Mouse (Mus musculus) frontal cortex, postnatal 36 days (tissue): ENCODE results near the gene Akap7.
A peak's percentile ranks its signal among the peaks of the same experiment; 100 is the strongest.

Source experiments
- DNase-seq, 2 experiments: peaks; one replicate each; pipeline ENCODE4 v3.0.0; 2022; ENCODE audit warnings: low spot score in 2 of 2

The Akap7 gene

DNA sequence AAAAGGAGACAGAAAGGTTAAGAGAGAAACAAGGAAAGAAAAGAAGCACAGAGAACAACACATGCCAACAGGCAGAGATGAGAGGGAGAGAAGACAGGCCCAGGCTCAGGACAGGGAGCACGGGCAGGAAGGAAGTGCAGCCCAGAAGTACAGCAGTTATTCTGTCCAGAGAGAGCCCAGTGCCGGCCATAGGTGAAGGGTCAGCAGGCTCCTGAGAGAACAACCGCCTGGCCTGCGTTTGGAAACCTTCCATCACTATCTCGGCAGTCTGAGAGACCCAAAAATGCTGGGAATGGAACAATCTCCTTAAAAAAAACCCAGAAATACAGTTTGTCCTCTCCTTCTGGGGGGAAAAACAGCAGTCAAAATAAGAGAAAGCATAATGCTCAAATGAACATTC is 50.2 kb downstream of the Akap7 start:
- DNase-seq, result no peak

DNA sequence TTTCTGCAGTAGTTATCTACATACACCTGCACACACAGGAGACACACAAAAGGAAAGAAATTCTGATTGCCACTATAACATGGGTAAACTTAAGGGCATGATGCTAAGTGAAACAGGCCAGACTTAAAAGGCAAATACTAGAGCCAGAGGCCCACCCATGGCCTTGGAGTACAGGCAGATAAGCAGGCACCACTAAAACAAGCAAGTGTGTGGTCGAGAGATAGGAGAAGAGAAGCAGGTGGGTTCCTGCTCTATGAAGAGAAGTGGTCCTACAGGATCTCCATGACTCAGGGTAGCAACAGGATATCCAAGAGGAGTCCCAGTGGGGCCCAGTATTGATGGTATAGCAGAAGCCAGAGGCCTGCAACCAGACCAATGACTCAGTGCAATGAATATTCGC is 54.2 kb downstream of the Akap7 start:
- DNase-seq, result no peak

DNA sequence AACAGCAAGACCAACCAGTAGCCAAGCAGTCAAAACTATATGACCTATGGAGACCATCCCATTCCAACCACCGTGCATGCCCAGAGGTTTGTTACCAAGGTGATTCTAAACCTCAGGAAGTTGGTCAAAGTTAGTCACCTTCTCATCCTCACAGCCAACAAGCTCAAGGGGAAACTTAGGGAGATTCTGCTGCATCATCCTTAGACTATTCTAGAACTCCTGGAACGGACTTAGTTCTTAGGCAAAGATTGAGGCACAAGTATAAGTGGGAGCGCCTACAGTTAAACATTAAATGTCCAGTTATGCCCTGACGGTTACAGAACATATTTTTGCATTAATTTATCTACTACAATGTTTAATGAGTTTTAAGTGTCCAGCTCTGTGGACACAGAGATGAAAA is 54.7 kb downstream of the Akap7 start:
- DNase-seq, result no peak

DNA sequence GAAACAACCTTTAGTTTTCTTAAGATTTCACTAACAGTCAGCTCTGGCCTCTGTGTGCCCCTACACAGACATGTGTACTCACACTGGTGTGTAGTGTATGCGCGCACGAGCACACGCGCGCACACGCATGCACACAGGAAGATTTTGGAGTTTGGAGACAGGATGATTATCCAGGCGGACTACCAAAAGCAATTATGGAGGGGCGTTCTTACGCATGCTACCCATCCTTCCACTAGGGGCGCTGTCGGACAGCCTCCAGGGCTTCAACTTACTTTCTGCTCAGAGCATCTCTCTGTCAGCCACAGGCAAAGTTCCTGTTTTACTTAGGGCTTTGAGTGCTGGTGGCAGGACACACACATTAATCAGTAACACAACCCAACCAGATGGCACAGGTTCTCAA is 57.6 kb downstream of the Akap7 start:
- DNase-seq, result peak; percentile 19 to 42

DNA sequence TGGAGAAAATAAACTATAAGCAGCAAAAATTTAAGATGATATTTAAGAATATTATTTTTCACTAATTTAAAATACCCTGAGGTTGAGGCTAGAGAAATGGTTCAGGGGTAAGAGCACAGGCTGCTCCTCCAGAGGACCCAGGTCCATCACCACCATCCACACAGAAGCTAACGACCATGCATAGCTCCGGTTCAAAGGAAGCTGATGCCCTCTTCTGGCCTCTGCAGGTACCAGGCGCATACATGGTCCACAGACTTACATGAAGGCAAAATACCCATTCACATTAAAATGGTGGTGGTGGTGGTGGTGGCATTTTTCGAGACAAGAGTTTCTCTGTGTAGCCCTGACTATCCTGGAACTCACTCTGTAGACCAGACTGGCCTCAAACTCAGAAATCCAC is 61.5 kb downstream of the Akap7 start:
- DNase-seq, result peak in 1 of 2 experiments; percentile 19

DNA sequence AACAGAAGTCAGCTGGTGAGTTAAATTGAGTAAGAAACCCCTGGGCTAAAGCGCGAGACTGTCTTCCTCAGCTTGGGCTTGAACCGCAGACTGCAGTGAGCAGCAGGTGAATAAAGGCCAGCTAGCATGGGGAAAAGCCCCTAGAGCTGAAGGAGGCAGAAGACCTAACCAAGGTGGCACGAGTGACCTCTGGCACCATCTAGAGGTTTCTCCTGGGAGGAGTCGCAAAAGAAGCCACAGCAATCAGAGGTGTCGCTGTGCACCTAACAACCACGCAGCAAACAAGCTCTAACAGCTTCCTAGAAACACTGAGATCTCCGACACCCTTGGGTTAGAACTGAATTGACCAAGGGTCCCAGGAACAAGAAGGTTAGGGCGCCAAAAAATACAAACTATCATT is 68.5 kb downstream of the Akap7 start:
- peak; percentile 46 to 50 for DNase-seq

DNA sequence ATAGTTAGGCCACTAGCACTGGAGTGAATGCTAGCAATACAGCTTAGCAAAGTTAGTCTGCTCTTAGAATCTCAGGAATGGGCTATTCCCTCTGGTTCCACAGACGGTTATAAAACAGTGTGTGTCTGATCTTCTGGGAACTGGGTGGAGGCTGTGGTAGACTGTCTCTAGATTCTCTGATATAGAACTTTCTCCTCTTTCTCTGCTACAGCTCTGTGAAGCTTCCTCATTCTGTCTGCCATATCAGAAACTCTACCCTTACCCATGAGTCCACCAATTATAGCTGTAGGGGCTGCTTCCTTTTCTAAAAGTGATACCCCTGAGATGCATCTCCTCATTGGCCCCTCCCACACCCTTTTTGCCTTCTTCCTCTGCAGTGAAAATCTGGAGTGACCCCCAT is 73.6 kb downstream of the Akap7 start:
- DNase-seq, result no peak

DNA sequence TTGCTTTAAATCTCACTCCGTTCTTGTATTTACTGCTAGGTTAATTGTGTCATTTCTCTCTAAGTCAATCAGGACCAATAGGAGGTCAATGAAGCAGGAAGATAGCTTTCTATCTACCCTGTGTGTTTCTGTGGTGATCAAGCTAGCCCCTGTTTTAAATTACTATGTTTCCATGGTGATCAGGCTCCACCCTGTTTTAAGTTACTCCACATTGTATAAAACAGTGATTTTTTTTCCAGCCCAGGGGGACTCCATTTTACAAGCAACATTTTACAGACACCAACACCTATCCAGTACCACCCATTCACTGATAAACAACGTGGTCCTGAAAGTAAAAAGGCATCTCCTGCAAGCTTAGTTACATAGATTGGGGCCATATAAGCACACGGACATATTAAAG is 75.0 kb downstream of the Akap7 start:
- no peak for DNase-seq

DNA sequence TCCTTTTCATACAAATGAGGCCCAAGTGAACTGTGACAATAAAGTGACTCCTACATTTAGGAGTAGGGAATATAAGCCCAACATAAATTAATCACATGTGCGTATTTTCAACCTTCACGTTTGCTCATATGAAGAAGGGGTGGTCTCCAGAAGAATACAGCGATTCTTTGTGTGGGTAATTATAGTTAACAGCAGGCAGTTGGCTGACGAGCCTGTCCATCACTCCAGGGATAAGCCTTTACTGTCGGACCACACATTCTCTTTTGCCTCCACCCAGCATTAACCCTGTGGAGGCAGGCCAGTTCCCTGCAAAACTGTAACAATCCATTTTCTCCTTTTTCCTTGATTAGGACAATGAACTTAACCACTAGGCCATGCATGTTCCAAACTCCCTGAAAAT is 76.3 kb downstream of the Akap7 start:
- DNase-seq, result no peak

DNA sequence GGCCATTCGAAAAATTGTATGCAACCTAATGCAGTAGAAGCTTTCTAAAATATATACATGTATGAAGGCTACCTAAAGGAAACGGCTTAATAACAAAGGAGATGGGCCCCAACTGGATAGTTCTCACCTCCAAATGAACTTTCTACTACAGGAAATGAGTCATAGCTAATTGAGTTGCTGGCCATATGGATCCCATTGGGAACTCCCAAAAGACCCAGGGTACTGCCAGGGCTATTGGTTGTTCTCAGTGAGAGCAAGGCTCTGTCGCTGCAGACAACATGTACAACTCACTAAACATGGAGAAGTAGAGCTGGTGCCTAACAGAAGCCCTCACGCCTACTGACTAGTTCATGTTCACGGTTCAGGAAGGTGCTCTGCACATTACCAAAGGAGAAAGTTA is 83.3 kb downstream of the Akap7 start:
- DNase-seq, result no peak

DNA sequence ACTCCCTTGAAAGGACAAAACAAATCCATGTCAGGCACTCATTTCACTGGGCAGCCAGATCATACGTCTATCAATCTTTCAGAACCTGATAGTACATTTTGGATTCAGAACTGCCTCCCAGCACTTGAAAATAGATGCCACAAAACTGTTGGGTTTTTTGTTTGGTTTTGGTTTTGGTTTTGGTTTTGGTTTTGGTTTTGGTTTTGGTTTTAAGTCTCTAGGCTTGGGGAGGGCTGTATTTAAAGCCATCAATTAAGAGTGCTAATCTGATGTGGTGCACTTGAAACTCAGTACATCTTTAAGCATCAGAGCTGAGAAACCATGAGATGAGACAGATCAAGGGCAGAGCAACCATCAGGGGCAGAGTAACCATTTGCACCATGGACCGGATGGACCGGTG is 86.9 kb downstream of the Akap7 start:
- DNase-seq, result no peak

DNA sequence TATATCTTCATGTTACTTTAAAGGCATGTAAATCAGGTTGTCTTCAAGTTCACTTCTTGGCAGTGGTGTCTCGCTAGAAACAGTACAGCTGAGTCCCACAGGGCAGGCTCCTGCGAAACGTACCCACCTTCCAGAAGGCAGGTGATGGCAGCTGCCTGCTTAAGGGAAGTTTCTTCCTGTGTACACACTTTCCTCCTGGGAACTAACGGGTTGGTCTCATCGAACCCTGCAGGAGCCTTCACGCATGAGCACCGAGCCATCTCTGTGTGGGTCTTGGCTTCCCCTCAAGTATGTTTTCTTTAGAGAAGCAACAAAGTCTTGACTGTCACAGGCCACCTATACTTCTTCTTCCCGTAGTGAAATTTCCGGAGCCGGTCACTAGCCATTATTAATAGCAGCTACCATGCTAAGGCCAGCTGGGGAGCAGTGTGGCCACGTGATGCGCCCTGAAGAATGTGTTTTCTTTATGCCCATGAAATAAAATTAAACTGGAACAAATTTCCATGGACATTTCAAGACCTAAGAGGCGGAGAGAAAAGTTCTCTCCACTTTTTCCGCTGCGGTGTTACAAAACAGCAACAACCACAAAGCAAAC is 87.7 kb downstream of the Akap7 start:
- DNase-seq, result no peak

DNA sequence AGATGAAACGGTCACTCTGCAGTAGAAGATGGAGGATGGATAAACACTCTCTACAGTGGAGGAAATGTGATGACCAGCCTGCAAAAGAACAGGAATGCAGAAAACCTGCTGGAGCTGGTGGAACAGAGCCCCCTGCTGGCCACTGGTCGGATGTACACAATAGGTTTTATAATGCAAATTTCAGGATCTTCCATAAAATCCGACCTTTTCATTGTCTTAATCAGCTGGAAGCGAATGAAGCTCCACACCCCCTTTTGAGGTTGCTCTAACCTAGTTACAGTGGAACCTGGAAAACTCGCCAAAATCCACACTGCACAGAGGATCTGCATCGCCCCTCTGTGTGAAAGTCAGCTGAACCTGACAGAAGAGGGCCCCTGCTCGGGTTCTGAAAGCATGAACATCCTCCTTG is 88.4 kb downstream of the Akap7 start:
- peak; percentile 68 to 82 for DNase-seq

DNA sequence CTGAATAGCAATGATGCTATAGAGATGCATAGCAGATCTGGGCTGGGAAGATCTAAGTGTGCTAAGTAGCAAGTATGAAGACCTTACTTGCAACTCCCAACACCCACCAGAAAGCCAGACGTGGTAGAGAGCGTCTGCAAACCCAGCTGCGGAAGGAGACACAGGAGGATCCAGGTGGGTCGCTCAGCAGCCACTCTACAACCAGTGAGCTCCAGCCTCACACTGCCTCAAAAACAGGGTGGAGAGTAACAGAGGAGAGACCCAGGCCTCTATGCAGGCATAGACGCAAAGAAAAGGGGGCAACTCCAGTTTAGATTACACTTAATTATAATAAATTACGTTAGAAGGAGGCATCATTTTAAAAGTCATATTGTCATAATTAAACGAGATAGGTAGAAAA is 88.9 kb downstream of the Akap7 start:
- DNase-seq, result no peak

DNA sequence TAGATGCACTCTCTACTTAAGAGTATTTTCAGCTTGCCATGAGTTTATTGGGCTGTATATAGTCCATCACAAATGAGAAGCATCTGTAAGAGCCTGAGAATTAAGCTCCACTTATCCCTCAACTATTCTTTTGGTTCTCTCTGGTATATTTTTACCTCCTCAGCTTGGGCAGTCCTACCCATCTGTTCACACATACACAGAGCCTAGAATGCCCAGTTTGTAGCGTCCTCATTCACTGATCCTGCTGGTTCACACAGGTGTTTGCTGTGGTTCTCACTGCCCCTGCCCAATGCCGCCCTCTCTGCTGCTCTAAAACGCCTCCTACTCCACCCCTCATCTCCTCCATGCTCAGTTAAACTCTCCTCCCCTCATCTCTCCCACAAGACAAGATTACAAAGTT is 91.7 kb downstream of the Akap7 start:
- DNase-seq, result peak in 1 of 2 experiments; percentile 20

DNA sequence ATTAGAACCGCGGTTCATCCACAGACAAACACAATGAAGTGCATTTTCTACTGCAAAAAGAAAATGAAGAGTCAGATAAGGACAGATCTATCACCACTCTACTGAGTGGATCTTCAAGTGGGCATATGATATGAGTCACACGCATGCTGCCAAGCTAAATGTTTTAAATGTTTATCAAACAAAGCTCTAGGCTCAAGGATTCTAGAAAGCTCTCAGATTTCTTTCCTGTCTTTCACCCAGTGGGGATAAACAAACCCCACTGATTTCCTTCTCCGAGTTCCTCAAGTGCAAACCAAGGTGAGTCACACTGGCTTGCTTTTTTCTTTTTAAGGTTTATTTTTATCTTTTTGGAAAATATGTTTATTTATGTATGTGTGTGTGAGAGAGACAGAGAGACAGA is 94.0 kb downstream of the Akap7 start:
- no peak for DNase-seq

DNA sequence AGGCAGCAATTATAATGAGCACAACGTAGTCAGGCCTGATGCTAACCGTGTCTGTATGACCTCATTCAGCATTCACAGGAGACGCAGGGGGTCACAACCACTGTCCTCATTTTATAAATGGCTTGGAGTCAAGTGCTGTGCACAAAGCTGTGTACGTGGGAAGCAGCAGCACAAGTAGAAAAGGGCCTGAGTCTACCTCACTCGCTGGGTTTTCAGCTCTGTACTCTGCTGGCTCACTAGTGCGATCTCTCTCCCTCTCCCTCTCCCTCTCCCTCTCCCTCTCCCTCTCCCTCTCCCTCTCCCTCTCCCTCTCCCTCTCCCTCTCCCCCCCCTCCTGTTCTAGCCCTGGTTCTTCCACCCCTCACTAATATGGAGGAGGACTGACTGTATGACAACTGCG is 99.1 kb downstream of the Akap7 start:
- DNase-seq, result no peak

DNA sequence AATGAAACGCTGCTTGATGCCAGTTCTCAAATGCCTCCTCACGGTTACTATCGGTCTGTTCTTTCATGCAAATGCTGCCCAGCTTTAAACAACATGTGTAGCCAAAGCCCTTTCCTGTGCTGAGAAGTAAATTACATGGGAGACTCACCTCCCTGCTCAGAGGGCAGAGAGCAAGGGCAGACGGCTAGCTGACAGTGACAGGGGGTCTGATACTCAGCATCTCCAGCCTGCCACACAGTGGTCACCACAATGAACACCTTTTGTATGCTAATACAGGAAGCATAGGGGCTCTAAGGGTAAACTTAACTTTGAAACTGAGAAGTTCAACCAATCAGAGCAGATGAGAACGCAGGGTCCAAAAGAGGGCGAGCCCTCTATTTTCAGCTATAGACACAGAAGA is 99.8 kb downstream of the Akap7 start:
- DNase-seq, result no peak

DNA sequence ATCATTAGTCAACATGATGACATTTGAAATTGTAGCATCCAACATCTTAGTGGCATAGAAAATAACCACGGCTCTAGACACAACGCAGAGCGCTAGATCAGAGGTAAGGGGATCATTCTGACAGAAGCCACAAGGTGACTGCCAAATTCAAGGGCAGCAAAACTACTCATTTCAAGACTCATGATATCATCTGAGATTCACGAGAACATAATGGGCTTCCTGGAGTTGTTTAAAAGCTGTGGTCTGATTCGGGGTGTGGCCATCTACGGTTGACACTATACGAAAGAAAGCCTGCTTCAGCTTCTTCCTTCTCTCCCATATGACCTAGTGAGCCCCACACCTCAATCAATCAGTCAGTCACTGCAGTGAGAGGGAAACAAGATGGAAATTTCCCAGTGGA is 107.0 kb downstream of the Akap7 start:
- DNase-seq, result no peak

DNA sequence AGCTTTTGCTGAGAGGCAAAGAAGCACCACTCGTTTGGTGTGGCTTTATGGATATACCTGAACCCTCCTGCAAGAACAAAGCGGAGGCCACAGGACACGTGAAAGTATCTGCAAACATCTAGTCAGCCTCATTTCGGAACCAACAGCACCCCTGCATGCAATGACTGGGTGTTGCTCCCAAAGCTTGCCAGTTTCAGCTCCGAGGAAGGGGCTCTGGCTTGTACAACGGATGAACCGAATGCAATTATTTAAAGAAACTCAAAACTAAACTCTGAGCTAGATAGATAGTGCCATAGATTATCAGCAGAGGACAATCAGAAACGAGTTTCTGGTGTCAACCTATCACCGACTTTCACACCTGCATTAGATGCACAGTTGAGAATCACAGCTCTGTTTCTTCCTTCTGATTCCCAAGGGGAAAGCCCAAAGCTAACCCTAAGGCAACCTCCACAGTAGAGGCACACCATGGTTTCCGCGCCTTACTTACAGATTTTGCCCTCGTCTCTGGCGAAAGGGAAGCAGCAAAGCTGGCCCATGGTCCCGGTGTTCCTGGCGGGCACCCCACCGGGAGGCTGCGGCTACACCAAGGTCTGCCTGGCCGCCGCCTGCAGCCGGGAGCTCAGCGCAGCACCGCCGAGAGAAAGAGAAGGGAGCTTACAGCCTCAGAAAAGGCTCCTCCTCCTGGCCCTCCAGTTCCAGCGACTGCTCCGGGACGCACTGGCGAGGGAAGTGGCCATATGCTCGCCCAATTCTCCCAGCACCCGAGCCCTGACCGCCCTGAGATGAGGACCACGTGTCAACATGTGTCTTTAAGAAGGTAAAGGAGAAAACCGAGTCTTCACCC is 107.9 kb downstream of the Akap7 start:
- DNase-seq, result peak; percentile 74 to 75

DNA sequence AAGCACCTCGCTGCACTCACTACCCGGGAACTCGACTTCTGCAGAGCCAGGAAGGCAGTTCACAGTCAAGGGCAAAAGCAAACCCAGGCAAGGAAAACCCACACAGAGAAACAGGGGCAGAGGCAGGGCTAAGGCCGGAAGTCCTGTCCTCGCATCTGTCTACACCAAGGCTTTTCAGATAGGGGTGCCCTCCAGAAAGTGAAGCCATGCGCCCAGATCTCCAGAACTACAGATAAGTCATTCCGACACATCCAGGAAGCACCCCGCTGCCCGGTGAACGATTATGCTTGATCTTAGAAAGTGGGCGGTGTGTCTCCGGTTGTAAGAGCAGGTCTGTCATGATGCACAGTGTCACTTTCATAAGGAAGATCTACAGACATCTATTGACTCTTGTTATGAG is 109.1 kb downstream of the Akap7 start:
- peak in 1 of 2 experiments; percentile 33 for DNase-seq

DNA sequence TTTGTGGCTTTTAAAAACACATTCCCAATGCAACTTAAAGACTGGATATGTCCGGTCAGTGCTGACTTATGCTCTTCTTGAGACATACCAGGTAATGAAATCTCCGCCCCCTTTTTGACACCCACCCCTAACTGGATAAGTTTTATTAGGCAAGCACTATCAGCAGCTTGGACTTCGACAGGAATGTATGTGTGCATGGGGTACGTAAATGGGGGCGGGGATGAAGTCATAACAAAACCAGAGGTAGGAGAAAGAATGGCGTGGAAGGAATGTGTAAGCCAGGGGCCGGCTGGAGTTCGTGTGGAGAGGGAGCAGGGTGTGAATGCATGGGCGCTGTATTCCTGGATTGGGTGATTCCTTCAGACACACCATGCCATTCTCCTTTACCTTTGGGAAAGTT is 109.6 kb downstream of the Akap7 start:
- no peak for DNase-seq

DNA sequence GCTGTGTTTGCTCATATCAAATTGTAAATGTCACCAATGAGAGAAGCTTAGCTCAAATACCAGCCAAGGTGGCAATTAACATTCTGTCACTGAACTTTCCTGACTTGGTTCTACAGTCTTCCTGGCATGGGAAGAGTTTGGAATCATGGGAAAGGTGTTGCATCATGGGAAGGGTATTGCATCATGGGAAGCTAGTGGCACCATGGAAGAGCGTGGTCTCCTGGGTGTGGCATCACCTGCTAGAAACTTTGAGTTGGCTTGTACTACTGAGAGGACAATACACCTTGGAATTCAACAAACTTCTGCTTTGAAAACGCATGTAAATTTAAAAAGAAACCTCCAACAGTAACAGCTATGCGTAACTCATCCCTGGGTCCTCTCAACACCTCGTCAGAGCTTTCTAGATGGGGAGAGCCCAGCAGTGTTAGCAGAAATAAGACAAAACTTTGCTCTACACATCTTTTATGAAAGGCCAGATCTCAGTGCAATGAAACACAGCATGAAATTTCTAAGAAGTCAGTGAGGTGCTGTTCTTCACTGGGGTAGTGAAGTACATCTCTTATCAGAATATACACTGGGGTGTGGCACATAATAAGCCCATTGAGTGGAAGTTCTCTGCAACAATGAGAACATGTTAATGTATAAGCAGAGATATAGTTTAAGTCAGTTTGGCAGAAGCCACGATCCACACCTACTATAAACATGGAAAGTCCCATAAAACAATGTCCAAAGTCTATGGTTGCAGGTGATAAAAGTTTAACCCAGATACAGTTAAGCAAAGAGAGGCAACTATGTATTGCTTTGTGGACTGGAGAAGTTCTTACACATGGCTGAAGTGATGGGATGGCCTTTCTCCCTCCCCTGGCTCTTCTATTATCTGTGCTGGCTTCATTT is 115.2 kb downstream of the Akap7 start:
- DNase-seq, result no peak
